Mouse (Mus musculus) right cerebral cortex, postnatal 36 days (tissue): Measurements from ENCODE around the gene Ctnnb1.
A peak's percentile ranks its signal among the peaks of the same experiment; 100 is the strongest.

Source experiments
- DNase-seq, 2 experiments: peaks; one replicate each; pipeline ENCODE4 v3.0.0; 2022; ENCODE audit warnings: low spot score in 2 of 2, mixed read lengths in 1 of 2

Gene Ctnnb1

GRCm38 (mm10) chr9:120926939-120927606, 1.9 kb upstream of the Ctnnb1 start:
- no peak for DNase-seq

DNA sequence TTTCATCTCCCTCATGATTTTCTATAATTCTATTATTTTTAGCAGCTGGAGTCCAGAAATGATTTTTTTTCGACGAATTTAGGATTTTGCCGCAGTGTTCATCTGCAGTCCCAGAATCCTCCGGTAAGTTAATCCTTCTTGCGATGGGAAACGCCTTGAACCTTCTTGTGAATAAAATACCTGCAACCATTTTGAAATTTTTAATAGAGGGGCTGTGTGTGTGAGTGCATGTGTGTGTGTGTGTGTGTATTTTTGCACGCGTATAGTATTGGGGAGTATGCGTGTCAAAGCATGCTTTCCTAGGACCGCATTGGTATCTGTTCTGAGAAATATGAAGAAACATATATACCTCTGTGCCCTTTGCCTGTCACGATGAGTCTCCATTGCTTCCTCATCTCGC, 1.0 kb downstream of the Ctnnb1 start:
- no peak for DNase-seq

- no peak for DNase-seq
Measured at GRCm38 (mm10) chr9:120930811-120931210, 1.8 kb downstream of the Ctnnb1 start.

DNA sequence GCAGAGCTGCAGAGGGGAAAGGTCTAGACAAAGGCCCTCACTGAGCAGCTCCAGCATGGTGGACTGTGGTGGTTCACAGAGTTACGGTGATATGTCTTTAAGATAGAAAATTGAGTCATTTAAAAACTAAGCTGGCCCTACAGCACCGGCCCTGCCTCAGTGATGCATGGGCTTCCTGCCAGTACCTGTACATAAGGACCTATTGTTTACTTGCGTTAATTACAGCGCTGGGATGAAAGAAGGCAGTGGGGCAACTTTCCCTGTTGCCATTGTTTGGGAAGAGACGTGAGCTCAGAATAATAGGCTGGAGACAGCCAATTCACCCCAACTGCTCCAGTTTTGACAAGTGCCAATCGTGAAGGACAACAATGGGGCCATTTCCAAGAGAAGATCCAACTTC, 3.4 kb downstream of the Ctnnb1 start:
- no peak for DNase-seq

- DNase-seq: peak; percentile 85 to 90
Measured at GRCm38 (mm10) chr9:120932797-120933586, 4.0 kb downstream of the Ctnnb1 start.

GRCm38 (mm10) chr9:120933587-120933885, 4.5 kb downstream of the Ctnnb1 start:
- no peak for DNase-seq

DNA sequence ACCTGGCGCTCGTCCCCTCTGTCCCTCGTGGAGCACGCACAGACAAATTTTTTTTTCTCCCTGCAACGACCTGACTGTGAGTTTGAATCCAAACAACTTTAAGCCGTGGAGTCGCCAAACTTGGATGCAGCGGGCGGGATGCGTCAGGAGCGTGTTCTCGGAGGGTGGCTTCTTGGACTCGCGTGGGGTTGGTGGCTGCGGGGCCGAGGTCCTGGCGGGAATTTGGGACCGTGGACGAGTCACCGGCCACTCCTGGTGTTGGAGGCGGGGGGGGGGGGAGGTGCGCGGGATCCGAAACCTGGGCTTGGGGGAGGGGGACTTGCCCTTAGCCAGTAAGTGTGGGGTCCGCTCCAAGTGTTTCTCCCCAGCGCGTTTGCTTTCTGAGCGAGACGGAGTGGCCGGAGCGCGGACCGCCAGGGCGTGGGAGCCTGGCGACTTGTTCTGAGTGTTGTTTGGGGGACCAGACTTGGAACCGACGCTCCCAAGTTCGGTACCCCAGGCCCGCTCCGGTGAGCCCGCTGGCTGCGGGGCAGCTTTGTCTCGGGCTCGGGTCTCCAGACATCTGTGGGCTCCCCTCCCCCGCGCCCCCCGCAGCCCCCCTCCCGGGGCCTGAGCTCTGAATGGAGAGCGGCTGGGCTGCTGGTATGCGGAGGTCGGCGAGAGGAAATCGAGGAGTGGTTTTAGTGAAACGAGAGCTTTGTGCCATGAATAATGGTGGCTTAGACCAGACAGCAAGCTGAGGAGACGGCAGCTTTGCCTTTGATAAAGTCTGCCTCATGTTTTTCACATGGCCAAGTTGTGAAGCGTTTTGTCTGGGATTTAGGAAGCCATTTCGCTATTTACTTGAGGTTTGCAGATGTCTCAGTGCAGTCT, 5.1 kb downstream of the Ctnnb1 start:
- no peak for DNase-seq

DNA sequence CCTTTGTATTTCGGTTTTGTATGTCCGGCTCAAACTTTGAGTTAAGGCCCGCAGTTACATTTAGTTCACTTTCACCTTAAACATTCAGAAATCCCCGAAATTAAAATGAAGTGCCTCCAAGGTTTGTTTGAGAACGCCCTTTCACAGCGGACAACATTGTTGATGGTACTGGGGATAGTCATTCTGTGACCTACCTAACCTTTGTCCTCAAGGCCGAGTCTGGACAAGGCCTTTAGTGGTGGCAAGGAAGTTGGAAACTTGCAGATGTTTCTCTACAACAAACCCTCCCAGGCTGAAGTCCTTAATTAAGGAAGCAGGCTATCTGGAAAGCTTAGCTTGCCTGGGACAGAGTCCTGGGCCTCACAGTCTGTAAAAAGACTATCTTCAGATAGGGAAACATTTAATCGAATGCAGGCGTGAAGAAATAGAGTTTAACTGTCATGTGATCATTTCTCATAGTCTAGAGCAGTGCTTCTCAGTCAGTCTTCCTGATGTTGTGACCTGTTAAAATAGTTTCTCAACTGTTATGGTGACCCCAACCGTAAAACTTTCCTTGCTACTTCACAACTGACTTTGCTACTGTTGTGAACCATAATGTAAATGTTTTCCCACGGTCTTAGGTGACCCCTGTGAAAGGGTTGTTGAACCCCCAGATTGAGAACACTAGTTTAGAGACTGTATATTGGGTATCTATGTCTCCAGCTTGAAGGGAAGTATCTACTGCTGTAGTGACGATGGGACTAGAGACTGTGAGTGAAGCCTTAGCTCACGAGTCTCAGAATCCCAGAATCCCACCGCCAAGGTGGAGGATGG, 6.0 kb downstream of the Ctnnb1 start:
- no peak for DNase-seq

GRCm38 (mm10) chr9:120935634-120935922, 6.6 kb downstream of the Ctnnb1 start:
- DNase-seq: no peak

DNA sequence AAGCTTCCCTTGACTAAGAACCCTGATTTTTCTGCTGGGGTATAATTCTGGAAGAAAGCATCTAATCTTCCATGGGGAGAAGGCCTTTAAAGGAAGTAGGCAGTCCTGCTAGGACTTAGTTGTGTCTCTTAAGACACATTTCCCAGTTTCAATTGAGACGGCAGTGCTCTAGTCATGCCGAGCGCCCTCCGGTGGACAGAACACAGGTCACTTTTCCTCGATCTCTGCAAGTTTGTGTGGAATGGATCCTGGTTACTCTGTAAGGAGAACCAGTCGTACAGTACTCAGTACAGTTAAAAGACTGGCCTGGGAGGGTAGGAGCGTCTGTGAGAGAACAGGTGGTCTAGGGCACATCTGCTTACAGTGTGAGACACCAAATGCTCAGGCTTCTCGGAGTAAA, 7.3 kb downstream of the Ctnnb1 start:
- peak; percentile 41 to 60 for DNase-seq

- DNase-seq: no peak
Measured at GRCm38 (mm10) chr9:120940858-120941257, 11.8 kb downstream of the Ctnnb1 start.

DNA sequence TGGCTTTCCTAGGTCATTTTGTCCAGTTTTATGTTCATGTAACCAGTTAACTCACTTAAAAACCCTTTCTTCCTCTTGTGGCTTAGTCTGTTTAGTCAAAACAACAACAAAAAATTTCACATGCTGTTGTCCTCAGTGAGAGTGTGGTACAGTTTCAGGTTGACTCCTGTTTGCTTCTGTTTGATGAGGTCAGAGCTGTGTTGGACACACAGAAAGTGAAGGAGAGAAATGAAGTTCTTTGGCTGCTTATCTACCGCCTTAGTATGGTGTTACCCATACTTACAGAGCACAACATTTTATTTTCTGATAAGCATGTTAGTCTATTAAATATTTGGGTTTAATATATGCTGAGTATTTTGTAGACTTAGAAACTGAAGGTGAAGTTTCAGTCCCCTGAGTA, 14.7 kb downstream of the Ctnnb1 start:
- DNase-seq: no peak

GRCm38 (mm10) chr9:120944211-120944610, 15.2 kb downstream of the Ctnnb1 start:
- no peak for DNase-seq

- no peak for DNase-seq
Measured at GRCm38 (mm10) chr9:120946131-120946530, 17.1 kb downstream of the Ctnnb1 start.

DNA sequence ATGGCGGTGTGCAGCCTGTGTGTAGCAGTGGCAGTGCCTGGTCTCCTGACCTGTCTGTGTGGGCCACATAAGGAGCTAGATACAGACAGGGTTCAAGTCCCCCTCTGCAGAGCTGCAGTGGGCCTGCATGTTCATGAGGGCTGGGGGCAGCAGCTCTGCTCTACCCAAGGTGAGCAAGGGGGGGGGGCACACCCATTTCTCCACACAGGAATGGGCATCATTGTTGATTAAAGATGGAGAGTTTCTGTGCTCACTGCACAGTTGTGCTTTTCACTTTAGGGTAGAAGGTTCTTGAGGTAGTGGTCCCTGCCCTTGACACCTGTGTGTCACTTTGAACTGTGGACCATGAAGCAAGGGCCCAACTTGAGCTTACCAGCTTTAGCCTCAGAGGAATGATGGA, 19.8 kb downstream of the Ctnnb1 start:
- no peak for DNase-seq

DNA sequence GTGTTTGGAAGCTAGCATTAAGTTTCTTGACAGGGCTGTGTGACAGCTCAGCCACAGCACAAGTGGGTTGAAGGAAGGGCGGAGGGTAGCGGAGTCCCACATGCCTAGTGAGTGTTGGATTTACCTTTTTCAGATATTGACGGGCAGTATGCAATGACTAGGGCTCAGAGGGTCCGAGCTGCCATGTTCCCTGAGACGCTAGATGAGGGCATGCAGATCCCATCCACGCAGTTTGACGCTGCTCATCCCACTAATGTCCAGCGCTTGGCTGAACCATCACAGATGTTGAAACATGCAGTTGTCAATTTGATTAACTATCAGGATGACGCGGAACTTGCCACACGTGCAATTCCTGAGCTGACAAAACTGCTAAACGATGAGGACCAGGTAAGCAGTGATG, 21.7 kb downstream of the Ctnnb1 start:
- no peak for DNase-seq

DNA sequence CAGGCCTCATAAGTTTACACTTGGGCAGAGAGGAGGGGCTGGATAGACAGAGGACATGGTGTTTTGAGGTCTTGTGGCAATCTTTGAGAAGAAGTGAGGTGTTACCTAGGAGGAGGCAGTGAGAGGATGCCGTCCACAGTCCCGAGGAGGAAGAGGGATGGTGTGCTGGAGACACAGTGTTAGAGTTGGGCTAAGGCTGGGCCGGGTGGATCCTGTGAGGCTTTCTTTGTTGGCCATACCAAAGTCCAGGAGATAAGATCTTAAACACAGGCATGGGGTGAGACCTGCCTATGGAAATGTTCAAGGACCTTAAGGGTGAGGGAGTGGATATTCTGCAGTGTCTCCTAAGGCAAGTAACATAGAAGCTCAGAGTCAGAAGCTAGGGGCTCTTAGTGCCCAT, 22.9 kb downstream of the Ctnnb1 start:
- no peak for DNase-seq

GRCm38 (mm10) chr9:120958051-120958450, 29.0 kb downstream of the Ctnnb1 start:
- no peak for DNase-seq

DNA sequence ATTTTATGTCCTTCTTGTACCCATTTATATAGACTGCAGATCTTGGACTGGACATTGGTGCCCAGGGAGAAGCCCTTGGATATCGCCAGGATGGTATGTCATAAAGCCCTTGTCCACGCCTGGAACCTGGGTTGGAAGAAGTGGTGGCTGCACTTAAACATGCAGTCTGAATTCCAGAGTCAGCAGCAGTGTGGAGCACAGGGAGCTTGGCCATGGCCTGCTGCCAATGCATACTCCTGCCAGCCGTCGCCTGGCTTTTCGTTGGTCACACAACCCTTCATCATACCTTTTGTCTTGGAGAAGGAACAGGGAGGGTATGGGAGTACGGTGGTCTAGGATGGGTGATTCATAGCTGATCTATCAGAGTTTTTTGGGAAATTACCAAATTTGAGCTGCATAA, 29.5 kb downstream of the Ctnnb1 start:
- no peak for DNase-seq

- no peak for DNase-seq
Measured at GRCm38 (mm10) chr9:120959225-120959624, 30.2 kb downstream of the Ctnnb1 start.

DNA sequence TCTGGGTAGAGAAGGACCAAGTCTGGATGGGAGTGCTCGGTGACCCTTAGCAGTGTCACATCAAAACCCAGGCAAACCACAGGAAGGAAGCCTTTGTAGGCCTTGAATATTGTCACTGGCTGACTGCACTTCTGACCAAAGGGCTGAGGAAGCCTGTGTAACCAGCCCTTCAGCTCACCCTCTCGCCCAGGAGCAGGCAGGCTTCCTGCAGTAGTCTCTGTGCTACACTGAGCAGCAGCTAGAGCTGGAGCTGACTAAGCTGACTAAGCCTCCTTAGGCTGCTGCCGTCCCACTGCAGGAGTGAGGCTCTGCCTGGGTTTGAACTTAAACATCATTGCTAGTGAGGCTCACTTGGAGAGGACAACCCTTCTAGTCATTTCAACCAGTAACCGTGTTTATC, 31.6 kb downstream of the Ctnnb1 start:
- DNase-seq: no peak

- DNase-seq: no peak
Measured at GRCm38 (mm10) chr9:120961466-120961865, 32.5 kb downstream of the Ctnnb1 start.
